Mouse (Mus musculus) CH12F3 (cell line): ENCODE measurements around the gene Nrxn1.

Source experiments
- in situ Hi-C: fragments of 300-500 bp; cut with MboI; formaldehyde crosslinking; loops from 2 replicates; pipeline ENCODE4 v1.14.3; 2020; ENCODE audit warnings: low sequenced_read_pairs

Nrxn1 gene

DNA sequence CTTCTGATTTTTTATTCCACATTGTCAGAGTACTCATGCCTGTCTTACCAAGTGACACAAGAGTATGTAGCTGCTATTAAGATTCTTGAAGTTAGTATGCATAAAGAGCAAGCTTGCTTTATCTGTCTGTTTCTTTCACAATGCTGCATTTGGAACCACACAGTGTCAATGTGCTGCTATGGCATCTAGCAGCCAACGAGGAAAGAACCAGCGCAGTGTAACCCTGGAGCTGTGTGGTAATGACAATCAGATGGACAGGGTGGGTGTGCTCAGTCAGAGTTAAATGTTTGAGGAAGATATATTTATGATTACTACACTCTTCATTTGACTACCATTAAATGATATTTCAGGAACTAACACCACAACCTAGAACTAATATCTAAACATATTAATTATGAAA lies 102.1 kb downstream of the Nrxn1 start:
- in situ Hi-C loops: no loop called here

DNA sequence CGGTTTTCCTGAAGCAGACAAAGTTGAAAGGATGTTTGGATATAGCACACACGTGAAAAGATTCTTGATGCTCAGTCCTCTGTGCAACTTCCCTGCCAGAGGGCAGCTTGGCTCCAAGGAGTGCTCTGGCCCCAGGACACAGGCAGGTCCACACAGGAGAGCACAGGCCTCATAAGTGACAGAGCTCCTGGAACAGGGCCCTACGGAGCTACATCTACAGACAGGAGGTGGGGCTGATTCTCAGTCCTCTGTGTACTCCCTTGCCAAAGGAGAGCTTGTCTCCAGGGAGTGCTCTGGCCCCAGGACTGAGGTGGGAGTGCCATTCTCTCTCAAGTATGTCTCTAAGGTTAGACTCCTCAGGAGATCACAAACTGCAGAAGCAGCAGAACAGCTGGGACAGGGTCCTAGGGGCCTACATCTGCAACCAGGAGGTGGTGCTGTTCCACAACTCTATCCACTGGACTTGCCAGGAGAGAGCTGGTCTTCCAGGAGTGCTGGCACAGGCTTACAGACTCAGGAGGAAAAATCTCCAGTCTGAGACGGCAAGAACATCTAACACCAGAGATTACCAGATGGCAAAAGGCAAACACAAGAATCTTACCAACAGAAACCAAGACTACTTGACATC lies 129.9 kb downstream of the Nrxn1 start:
- in situ Hi-C loops: no loop called here

DNA sequence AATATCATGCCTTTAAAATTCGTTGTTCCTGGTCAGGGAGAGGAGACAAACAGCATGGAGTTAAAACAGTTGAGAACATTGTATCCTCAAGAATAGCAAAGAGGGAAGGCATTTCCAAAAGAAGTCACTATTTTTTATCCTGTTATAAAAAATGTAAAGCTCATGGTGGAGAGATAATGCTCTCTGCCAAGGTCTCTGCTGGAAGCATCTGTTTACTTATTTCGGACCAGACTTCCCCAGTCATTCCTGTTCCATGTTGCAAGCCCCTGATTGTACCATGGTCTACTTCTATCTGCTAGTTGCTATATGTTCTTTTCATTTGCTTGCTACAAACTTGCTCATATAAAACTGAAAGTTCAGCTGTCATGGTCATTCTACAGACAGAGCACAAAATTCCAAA lies 137.7 kb downstream of the Nrxn1 start:
- in situ Hi-C loops: no loop called here

DNA sequence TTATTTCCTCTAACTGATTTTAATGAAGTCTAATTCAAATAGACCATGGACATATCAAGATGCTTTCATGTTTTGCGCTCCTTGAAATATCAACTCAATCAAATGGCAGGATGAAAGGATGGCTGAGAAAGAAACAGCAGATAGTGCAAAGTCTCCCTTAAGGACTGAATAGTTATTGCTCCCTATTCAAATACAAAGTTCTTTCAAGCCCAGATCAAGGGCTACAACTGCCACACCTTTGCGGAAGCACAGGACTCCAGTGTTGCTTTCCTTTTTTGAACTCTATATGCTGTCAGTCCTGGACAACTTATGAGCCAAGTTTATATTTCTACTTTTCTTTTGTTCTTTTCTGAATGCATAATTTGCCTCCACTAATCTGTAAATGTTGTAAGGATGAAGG lies 157.9 kb downstream of the Nrxn1 start:
- in situ Hi-C loops: no loop called here

DNA sequence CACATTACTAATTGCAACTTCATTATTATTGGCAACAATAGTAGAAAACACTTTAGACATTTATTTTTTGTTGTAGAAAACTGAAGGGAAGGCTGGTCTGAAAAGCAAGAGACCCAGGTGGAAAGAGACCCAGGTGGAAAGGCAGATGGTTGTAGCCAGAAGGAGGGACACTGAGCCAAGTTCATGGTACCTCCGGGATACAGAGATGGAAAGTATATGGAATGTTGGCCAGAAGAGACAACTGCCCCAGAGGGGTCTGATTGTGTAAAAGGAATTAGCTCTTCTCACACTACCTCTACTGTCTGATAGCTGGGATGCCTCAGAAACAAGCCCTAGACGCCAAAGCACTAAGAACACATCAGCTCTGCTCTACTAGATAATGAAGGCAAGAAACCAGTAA lies 179.6 kb downstream of the Nrxn1 start:
- in situ Hi-C loops: no loop called here

DNA sequence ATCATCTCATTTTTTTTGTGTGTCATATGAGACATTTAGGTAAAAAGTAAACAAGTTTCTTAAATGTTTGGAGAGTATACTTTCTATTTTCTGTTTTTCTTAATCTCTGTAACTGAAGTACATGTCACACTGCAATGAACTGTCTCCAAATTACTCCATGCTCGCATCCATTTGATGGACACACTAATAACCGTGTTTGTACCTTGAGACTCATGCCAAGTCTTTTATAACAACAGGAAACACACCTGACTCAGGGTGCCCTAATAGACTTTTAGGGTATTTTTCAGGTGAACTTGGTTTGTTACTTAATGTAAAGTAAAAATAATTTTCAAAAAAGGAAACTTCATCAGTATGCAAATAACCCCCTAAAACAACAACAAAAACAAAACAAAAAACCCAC lies 180.1 kb downstream of the Nrxn1 start:
- in situ Hi-C loops: no loop called here

DNA sequence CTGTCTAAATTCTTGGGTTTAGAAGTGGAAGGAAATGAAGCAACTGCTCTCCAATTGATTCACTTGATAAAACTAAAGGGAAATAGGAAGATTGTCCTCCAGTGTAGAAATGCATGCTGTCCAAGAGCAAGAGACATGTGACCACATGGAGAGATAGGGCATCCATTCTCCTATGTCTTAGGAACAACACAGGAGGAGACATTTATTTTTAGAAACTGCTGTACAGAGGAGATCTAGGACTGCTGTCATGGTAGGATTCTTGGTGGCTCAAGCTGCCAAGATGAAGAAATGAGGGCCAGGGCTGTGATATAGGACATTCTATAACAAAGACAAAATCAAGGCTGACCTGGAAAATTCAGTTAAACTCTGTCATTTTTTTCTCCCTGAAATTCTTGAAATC lies 180.5 kb downstream of the Nrxn1 start:
- in situ Hi-C loops: no loop called here

DNA sequence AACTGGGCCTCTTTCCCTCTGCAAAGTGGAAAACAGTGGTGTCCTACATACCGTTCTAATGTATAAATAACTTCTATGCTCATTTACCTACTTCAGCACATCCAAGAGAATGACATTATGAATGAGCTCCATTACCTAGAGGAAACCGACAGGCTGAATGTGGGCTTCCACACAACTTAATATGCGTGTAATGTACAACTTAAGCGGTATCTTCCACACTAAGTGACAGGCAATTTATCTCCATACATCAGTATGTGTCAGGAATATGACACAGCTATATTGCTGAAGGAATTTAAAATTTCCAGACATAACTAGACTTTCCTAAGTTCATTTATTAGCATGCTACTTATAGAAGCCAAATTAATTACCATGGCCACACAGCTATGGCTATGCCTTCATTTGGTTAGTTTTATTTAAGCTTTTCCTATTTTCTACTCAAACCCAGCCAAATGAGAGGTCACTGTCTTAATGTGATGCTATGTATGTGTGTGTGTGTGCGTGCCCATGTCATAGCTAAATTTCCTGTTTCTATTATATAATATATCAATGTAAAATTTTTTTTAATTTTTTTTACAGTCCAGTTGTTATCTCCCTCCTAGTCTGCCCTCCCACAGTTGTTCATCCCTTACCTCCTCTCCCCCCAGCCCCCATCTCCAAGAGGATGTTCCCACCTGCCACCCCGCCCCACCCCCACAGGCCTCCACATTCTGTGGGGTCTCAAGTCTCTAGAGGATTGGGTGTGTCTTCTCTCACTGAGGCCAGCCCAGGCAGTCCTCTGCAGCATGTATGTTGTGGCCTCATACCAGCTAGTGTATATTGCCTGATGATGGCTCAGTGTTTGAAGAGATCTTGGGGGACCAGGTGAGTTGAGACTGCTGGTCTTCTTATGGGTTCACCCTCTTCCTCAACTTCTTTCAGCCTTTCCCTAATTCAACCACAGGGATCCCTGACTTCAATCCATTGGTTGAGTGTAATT lies 186.5 kb downstream of the Nrxn1 start:
- in situ Hi-C loops: no loop called here

DNA sequence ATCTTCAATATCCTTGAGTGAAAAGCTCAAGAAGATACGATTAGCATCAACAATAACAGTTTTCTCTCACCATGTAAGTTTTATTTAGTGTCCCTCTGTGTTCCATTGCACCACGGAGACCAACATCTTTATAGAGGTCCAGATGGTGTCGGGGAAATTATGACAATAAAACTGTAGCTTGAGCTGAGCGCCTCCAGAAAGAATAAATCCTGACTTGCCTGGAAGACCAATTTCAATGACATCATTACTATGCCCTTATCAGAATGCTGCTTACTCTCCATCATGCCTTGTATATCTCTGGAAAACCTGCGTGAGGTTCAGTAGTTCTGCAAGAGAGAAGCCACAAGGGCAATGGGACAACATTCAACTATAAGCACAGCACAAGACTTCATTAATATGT lies 187.7 kb downstream of the Nrxn1 start:
- in situ Hi-C loops: no loop called here

DNA sequence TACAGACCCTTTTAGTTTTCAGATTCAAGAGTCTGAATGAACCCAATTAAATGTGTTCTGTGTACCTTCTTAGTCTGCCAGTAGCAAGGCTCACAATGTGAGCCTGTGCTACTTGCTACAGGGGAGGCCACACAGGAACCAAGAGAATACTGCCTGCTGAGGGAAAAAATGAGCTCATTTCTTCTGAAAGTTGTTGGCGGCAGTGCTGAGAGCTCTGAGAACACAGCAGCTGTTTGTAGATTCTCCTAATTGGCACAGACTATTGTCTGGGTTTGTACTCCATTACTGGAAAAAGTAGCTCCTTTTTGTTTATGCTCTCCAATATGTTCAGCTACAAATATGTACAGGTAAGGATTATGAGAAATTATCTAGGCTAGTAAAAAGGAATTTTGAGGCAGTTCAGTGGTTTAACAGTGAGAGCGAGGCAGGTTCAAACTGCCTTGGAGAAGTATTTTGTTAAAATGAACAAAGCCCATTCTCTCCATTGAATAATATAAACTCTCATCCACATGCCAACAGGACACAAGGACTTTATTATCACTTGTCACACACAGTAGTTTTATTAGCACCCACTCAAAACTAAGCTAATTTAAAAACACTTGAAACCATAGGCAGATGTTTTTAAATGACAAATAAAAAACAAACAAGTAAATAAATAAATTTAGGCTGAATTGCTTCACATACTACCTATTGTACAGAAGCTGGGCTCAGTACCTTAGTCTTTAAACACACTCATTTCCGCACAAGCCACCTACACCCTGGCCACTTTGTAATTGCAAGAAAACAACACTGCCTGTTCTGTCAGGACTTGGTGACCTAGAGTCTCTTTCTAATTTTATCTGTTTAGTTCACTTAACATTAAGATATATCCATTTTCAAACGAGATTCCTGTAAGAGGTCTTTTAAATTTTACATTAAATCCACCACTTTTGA lies 200.3 kb downstream of the Nrxn1 start:
- in situ Hi-C loops: no loop called here

DNA sequence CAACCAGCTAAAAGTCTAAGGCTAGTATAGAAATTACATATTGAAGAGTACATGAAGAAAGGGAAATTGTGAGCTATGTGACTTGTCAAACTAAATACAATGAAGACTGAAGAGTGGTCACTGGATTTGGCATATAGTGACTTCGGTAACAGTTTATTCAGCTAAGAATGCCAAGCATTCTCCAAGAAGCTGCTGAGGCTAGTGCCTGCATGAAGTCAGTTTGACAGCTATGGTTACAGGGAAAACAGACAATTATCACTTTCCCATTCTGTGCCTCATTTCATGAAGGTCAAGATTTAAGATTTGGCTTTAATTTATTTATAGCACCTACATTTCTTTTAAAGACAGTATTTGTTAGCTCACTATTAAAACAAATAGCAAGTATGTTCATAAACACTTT lies 201.2 kb downstream of the Nrxn1 start:
- in situ Hi-C loops: no loop called here

DNA sequence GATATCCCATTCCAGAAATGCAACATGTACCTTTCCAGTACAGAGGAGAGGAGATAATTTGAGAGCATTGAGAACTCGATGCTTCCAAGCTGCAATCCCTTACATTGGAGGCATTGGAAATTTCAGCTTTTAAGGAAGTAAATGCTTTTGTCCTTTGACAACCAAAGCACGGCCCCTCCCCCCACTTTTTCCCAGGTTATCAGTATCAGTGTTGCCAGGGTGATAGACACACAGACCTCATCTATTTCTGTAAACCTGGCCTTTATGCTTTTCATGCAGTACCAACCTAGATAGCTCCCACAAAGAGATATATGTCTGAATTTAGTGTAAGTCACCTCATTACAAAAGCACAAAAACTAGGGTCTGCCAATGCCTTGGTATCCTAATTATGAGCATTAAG lies 235.6 kb downstream of the Nrxn1 start:
- in situ Hi-C loops: no loop called here

DNA sequence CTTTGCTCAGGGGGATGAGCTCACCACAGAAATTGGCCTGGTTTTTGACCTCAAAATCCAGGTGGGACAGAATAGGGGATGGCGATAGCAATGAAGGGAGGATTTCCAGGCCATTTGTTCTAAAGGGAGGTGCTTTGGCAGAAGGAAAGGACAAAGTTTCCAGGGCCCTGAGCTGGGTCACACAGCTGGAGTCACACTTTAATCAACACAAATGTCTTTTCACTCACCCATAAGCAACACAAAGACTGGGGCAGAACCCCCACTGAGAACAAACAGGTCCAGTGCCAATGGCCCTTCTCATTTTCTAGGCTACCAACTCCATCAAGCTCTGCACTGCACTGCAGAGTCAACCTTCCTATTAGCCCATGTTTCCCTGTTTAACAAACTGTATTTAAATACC lies 249.0 kb downstream of the Nrxn1 start:
- in situ Hi-C loops: no loop called here

DNA sequence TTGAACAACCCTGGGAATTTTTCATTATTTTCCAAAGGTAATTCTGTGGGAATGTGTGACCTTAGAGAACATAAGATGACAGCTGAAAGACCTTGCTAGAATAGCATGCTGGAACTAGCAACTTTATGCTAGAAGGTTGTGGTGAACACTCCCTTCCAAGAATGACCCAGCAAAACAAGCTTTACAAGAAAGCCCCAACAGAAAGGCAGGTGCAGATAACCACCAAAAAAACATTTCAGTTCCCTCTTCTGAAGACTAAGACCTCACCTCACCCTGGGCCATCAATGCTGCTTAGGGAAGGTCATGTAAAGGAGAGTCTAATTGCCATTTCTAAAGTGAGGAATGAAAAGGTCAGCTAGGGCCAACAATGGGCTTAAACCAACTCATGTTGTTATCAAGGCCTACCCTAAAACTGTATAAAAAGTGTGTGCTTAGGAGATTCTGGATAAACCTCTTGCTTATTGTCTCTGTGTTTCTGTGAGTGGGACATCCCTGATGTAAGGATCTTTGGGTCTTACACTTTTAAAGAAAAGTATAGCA lies 249.7 kb downstream of the Nrxn1 start:
- in situ Hi-C loops: no loop called here

DNA sequence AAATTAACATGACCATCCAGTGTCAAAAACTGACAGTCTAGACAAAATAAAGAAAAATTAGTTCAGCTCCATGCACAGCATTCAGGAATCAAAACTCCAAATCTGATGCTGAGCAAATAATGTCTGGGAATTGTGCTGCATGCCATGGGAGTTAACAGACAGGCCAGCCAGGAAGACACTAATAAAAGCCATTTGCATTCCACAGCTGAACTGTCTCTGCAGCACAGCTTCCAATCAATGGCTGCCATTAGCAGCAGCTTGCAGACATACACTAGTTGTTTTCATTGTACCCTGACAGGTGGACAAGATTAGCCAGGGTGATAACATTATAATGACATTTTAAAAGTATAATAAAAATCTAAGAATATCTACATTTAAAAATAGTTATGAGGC lies 255.9 kb downstream of the Nrxn1 start:
- in situ Hi-C loops: no loop called here

DNA sequence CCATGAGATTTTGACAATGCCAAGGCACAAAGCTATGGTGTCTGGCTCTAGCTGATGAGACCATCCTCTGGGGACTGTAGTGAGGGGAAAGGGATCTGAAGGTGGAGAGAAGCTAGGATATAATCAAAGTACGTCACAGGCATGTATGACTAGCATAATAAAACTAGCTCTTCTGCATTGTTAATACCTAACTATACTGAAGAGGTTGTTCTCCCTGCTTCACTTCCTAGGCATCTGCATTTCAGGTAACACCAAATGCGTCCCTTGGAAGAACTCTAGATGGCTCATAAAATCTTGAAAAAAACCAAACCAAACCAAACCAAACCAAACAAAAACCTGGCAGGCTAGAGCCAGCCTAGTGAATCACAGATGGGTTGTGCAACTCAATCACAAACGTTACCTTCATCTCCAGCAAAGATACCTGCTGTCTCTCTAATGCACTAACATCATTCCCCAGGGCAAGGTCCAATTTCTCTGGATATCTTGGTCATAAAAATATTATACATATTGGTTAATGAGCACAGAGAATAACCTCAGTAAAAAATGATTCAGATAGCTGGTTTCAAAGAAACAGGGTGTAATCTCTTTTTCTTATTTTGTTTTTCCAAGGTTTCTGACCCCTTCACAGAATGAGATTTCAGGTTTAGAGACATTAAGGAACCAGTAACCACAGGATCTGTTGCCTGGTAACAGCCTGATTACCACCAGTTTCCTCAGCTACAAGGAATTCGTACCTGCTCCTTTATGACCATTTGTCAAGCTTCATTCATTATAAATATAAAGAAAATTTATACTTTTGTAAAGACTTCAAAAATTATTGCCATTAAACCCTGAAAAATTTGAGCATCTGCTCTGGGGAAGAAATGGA lies 256.5 kb downstream of the Nrxn1 start:
- in situ Hi-C loops: no loop called here

DNA sequence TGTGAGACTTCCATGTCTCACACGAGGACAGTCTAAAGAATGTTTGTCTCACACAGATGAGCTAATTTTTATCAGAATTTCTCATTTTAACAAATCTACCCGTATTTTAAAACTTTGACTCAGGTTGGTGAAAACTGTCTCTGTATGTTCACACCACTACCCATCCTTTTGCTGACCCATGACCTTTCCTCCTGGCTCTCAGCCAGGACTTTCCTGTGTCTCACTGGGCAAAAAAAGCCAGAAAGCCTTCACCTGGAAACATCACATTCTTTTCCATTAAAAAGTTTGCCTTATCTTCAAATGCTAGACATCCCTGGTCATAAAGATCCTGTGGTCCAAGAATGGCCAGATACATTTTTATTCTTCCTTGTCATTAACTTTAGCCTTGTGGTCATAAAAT lies 274.5 kb downstream of the Nrxn1 start:
- in situ Hi-C loops: no loop called here

DNA sequence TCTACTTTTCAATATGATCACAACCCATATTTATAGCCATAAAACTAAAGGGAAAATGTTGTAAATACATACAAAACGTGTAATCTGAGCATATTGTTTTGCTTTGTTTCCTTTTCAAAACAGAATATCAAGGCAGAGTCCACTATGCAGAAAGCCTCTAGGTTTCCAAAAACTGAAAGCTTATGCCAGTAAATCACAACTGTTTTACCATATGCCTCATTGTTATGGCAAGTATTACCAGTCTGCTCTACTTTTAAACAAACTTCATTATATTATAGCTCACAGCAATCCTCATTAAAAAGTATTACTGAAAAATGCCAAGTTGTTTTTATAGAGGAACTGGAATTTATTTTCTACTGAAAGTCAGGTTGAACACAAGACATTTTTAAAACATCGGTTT lies 275.0 kb downstream of the Nrxn1 start:
- in situ Hi-C loops: no loop called here

DNA sequence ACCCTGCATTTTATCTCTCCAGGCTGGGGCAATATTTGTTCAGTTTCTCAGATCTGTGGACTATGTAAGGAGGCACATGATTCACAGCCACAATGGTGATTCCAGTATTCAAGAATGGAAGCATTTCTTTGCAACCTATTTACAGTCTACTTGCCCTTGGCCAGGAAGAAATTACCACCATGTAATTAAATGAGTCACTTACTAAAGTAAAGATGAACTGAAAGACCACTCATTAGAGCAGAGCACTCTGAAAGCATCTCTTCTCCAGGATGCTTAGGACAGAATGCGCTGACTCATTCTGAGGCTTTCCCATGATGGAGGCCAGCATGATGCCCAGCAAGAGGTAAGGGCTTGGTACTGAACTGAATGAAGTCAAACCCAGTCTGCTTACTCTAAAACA lies 277.6 kb downstream of the Nrxn1 start:
- in situ Hi-C loops: no loop called here

DNA sequence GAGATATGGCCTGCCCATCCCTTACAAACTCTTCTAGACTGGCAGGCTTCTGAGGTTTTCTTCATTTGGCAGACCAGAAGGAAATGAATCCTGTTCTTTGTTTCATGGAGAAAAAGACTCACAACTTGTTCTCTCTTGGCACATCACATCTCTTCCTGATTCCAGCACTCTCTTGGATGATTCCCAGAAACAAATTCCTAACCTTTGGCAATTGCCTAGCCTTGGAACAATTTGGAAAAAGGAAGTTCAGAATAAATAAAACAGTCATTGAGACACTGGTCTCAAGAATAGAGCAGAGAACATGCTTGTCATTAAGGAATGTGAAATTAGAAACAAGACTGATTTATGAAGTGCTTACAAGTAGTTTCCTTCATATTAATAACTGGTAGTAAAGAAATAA lies 279.1 kb downstream of the Nrxn1 start:
- in situ Hi-C loops: no loop called here
